Mouse (Mus musculus): Measurements from ENCODE around the gene Gp9. TPM values are rescaled to one million over a fixed set of nuclear protein-coding genes. Genes with fewer than 3 reads are reported as not detected.

The Gp9 gene
- polyA plus RNA-seq, 1 experiment from 2014 or later: 6.2 TPM

DNA sequence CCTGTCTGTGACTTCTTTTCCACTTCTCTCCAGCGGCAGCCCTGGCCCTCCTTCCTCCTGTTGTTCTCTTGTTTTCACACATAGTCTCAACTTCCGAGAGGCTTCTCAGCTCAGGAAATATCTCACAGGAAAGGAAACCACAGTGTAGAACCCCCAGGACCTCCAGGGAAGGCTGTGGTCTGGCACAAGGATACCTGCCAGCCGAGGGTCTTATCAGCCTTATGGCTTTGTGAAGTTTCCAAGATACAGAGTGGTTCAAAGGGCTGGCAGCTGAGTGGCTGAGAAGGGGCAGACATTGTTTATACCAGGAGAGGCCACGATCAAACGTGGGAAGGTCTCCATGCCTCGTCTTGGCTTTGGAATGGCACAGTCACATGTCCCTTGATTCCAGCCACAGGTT is 38.0 kb upstream of the Gp9 start:
- 21% methylated on average over 6 of the region's 6 CpGs for WGBS
- Histone ChIP-seq H3K36me3 (no peaks in the 10 kb centered on the region), H3K27me3 (replicated peaks) (peaks cover 16% of the 10 kb centered on the region; the same call in 1 of the 2 replicates), H3K4me1 (replicated peaks) (peaks cover 33% of the 10 kb centered on the region), H3K9ac (no peak overlapping the region), H3K4me3 (no peak overlapping the region), H3K27ac (ENCODE audit: poor library complexity, severe bottlenecking) (peak overlapping the region; percentile 46), H3K9me3 (replicated peaks) (no peaks in the 10 kb centered on the region), H3K4me2 (no peak overlapping the region)
- ATAC-seq (ENCODE audit: insufficient number of reproducible peaks, low FRiP score): peak; percentile 1; the same call in 1 of the 2 replicates

DNA sequence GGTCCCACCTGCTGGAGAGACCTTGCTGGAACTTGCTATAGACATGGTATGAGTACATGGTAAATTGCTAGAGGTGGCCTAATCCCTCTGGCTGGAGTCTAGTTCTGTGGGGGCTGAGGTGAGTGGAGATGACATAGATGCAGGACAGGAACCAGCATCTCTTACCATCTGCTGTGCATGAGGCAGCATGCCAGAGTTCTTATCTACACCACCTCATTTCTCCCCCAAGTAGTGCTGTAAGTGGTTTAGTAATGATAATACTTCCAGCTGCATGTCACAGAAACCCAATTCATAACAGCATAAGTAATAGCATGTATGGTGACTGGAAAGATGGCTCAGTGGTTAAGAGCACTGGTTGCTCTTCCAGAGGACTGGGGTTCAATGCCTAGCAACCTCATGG is 37.4 kb upstream of the Gp9 start:
- H3K27ac ChIP-seq (ENCODE audit: poor library complexity, severe bottlenecking): no peak overlapping the region
- H3K27me3 ChIP-seq (replicated peaks): peaks cover 10% of the 10 kb centered on the region; the same call in 1 of the 2 replicates
- no peak overlapping the region for H3K4me2 ChIP-seq
- H3K9me3 ChIP-seq (replicated peaks): no peaks in the 10 kb centered on the region
- no peak overlapping the region for H3K9ac ChIP-seq
- ATAC-seq (ENCODE audit: insufficient number of reproducible peaks, low FRiP score): peak; percentile 40; the same call in 1 of the 2 replicates
- H3K4me1 ChIP-seq (replicated peaks): peaks cover 33% of the 10 kb centered on the region
- H3K4me3 ChIP-seq: no peak overlapping the region
- H3K36me3 ChIP-seq: no peaks in the 10 kb centered on the region

DNA sequence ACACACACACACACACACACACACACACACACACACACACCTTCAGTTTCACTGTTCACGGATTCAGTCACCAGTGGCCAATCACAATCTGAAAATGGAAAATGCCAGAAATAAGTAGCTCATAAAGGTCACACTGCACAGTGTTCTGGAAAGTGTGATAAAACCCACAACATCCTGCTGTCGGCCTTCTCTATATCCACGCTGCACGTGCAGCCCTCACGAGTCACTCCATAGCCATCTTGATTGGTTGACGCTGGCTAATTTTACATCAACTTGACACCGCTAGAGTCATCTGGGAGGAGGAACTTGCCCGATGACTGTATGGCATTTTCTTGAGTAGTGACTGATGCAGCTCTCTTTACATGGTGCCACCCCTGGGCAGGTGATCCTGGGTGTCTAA is 35.9 kb upstream of the Gp9 start:
- no peak for ATAC-seq (ENCODE audit: insufficient number of reproducible peaks, low FRiP score)
- Histone ChIP-seq H3K4me1 (replicated peaks) (peaks cover 38% of the 10 kb centered on the region), H3K27me3 (replicated peaks) (no peaks in the 10 kb centered on the region), H3K9ac (no peak overlapping the region), H3K4me3 (no peak overlapping the region), H3K27ac (ENCODE audit: poor library complexity, severe bottlenecking) (no peak overlapping the region), H3K36me3 (no peaks in the 10 kb centered on the region), H3K4me2 (no peak overlapping the region), H3K9me3 (replicated peaks) (no peaks in the 10 kb centered on the region)
- 68% methylated on average over 8 of the region's 8 CpGs for WGBS

DNA sequence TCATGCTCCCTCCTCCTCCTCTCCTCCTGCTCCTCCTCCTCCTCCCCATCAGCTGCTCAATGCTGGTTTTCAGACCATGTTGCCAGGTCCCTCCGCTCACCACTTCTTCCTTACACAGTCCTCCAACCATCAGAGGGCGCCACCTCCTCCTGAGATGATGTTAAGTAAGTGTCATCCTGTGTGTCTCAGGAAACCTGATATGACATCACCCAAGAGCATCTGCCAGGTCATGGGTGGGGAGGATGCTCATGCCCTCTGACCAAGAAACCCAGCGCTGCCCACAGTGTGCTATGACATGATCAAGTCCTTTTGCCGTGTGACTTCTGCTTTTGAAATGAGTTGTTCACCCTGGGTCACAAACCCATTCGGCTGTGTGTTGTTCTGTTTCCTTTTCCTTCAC is 35.1 kb upstream of the Gp9 start:
- no peak overlapping the region for H3K9ac ChIP-seq
- 85% methylated on average over 5 of the region's 5 CpGs for WGBS
- ATAC-seq (ENCODE audit: insufficient number of reproducible peaks, low FRiP score): no peak
- H3K4me2 ChIP-seq: no peak overlapping the region
- H3K9me3 ChIP-seq (replicated peaks): no peaks in the 10 kb centered on the region
- no peaks in the 10 kb centered on the region for H3K27me3 ChIP-seq (replicated peaks)
- H3K27ac ChIP-seq (ENCODE audit: poor library complexity, severe bottlenecking): no peak overlapping the region
- no peaks in the 10 kb centered on the region for H3K36me3 ChIP-seq
- H3K4me3 ChIP-seq: no peak overlapping the region
- H3K4me1 ChIP-seq (replicated peaks): peaks cover 37% of the 10 kb centered on the region

DNA sequence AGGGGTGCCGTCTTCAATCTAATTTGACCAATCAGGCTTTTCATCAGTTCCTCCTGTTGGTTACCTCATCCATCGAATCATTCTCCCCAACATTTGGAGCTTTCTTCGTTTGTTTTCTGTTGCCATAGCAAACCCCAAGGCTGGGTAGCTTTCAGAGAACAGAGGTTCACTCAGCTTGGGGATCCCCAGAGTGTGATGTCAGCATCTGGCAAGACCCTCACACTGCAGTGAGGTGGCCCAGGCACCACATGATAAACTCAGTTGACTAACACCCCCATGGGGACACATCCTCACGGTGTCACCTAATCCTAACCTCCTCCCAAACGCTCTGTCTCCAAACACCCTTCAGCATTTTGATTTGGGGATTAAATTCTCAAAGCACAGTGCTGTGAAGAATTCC is 34.6 kb upstream of the Gp9 start:
- no peaks in the 10 kb centered on the region for H3K36me3 ChIP-seq
- H3K9me3 ChIP-seq (replicated peaks): no peaks in the 10 kb centered on the region
- no peak overlapping the region for H3K27ac ChIP-seq (ENCODE audit: poor library complexity, severe bottlenecking)
- peaks cover 32% of the 10 kb centered on the region for H3K4me1 ChIP-seq (replicated peaks)
- no peak overlapping the region for H3K9ac ChIP-seq
- H3K4me3 ChIP-seq: no peak overlapping the region
- 69% methylated on average over 5 of the region's 5 CpGs for WGBS
- no peaks in the 10 kb centered on the region for H3K27me3 ChIP-seq (replicated peaks)
- H3K4me2 ChIP-seq: no peak overlapping the region
- ATAC-seq (ENCODE audit: insufficient number of reproducible peaks, low FRiP score): no peak

DNA sequence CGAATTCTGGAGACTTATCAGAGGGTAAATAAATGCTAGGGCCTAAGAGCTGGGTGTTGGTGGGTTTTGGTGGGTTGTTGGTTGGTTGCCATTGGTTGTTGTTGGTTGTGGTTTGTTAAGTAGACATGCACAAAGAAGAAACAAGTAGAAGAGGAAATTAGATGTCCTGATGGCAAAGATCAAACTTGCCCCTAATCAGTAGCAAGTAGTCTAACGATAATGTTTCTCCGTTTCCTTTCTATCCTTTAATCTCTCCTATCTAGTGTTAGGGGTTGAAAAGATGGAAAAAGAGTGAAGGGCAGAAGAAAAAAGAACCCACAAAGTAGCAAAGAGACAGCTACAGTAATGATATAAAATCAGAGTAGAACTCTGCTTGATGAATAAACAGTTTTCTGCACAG is 33.2 kb upstream of the Gp9 start:
- H3K4me3 ChIP-seq: no peak overlapping the region
- H3K27ac ChIP-seq (ENCODE audit: poor library complexity, severe bottlenecking): no peak overlapping the region
- 74% methylated on average over 3 of the region's 3 CpGs for WGBS
- H3K9me3 ChIP-seq (replicated peaks): no peaks in the 10 kb centered on the region
- ATAC-seq (ENCODE audit: insufficient number of reproducible peaks, low FRiP score): no peak
- H3K4me2 ChIP-seq: no peak overlapping the region
- H3K27me3 ChIP-seq (replicated peaks): no peaks in the 10 kb centered on the region
- H3K36me3 ChIP-seq: no peaks in the 10 kb centered on the region
- H3K4me1 ChIP-seq (replicated peaks): peaks cover 20% of the 10 kb centered on the region
- no peak overlapping the region for H3K9ac ChIP-seq

DNA sequence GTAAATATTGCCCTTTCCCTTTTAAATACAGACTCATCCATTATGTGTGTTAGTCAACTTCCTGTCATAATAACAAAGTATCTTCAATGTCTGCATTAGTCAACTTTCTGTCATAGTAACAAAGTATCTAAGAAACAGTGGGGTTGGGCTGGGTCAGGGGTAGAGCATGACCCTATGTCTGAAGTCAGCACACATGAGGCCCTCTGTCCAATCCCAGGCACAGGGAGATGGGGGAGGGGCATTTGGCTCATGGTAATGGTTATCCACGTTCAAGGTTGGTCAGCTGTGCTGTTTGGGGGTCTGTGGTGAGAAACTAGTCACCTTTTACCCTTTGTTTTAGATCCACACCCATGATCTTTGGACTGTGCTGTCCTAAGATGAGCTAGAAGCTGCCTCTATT is 32.6 kb upstream of the Gp9 start:
- H3K9ac ChIP-seq: no peak overlapping the region
- WGBS: 45% methylated on average over 1 of the region's 1 CpGs
- no peaks in the 10 kb centered on the region for H3K9me3 ChIP-seq (replicated peaks)
- H3K4me1 ChIP-seq (replicated peaks): peaks cover 13% of the 10 kb centered on the region
- no peak overlapping the region for H3K4me2 ChIP-seq
- H3K4me3 ChIP-seq: no peak overlapping the region
- H3K27ac ChIP-seq (ENCODE audit: poor library complexity, severe bottlenecking): no peak overlapping the region
- ATAC-seq (ENCODE audit: insufficient number of reproducible peaks, low FRiP score): no peak
- 0 out of 2 replicates have a peak, but pooled peaks cover 1% of the 10 kb centered on the region for H3K27me3 ChIP-seq (replicated peaks)
- no peaks in the 10 kb centered on the region for H3K36me3 ChIP-seq

DNA sequence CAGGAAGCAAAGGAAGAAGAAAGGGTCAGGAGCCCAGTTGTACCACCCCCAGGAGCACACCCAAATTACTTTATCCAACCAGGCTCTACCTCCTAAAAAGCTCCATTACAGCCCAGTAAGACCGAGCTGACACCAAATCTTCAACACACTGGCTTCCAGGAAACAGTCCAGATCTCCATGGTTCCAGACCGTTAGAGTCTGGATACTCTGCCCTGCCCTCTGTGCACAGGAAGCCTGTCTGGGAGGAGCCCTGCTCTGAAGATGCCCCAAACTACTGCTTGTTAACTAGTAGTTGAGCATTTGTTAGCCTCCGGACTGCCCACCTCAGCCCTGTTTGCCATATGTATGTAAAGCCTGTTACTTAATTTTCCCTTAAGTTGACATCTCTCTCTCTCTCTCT is 31.8 kb upstream of the Gp9 start:
- no peak overlapping the region for H3K4me3 ChIP-seq
- no peak overlapping the region for H3K4me2 ChIP-seq
- no peak overlapping the region for H3K9ac ChIP-seq
- H3K27me3 ChIP-seq (replicated peaks): 0 out of 2 replicates have a peak, but pooled peaks cover 8% of the 10 kb centered on the region
- peaks cover 7% of the 10 kb centered on the region; the same call in 1 of the 2 replicates for H3K4me1 ChIP-seq (replicated peaks)
- H3K36me3 ChIP-seq: no peaks in the 10 kb centered on the region
- H3K9me3 ChIP-seq (replicated peaks): no peaks in the 10 kb centered on the region
- 63% methylated on average over 3 of the region's 3 CpGs for WGBS
- ATAC-seq (ENCODE audit: insufficient number of reproducible peaks, low FRiP score): no peak
- H3K27ac ChIP-seq (ENCODE audit: poor library complexity, severe bottlenecking): no peak overlapping the region

DNA sequence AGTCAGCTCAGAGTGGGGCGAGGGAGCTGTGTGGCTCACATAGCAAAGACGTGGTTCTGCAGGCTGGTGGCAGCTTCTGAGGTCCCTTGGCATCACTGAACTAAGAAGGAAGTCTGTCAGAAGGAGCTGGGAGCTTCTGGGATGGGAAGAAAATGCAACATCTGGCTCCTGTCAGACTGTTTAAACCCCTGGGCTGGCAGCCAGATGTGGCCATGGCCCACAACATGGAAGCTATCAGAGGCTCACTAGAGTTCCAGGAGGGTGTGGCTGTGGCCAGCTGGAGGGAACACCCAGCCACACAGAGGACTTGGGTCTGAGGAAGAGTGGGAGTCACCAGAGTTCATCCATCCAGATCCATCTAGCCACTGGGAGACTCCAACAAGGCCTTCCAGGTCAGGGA is 31.0 kb upstream of the Gp9 start:
- no peaks in the 10 kb centered on the region for H3K9me3 ChIP-seq (replicated peaks)
- no peaks in the 10 kb centered on the region for H3K36me3 ChIP-seq
- H3K27me3 ChIP-seq (replicated peaks): 0 out of 2 replicates have a peak, but pooled peaks cover 8% of the 10 kb centered on the region
- H3K9ac ChIP-seq: no peak overlapping the region
- no peak overlapping the region for H3K4me3 ChIP-seq
- peaks cover 7% of the 10 kb centered on the region; the same call in 1 of the 2 replicates for H3K4me1 ChIP-seq (replicated peaks)
- no peak overlapping the region for H3K27ac ChIP-seq (ENCODE audit: poor library complexity, severe bottlenecking)
- ATAC-seq (ENCODE audit: insufficient number of reproducible peaks, low FRiP score): no peak
- WGBS: 58% methylated on average over 2 of the region's 2 CpGs
- H3K4me2 ChIP-seq: no peak overlapping the region

DNA sequence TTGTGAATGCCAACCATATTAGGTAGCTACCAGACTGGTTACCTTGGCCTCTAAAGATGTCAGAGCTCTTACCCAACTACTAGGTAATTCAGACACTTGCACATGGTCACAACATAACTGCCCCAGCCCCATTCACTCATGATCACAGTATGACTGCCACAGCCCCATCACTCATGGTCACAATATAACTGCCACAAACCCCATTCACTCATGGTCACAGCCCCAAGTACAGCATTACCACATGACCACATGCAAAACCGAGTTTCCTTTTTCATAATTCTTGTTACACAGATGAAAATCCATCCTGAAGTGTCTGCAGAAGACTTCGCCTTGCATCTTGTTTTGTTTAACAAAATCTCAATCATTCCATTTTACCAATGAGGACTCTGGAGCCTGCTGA is 29.8 kb upstream of the Gp9 start:
- H3K27me3 ChIP-seq (replicated peaks): 0 out of 2 replicates have a peak, but pooled peaks cover 8% of the 10 kb centered on the region
- H3K9me3 ChIP-seq (replicated peaks): no peaks in the 10 kb centered on the region
- H3K4me3 ChIP-seq: no peak overlapping the region
- H3K27ac ChIP-seq (ENCODE audit: poor library complexity, severe bottlenecking): no peak overlapping the region
- H3K4me1 ChIP-seq (replicated peaks): peaks cover 7% of the 10 kb centered on the region; the same call in 1 of the 2 replicates
- WGBS: 71% methylated on average over 2 of the region's 2 CpGs
- H3K36me3 ChIP-seq: no peaks in the 10 kb centered on the region
- no peak overlapping the region for H3K4me2 ChIP-seq
- H3K9ac ChIP-seq: no peak overlapping the region
- no peak for ATAC-seq (ENCODE audit: insufficient number of reproducible peaks, low FRiP score)

DNA sequence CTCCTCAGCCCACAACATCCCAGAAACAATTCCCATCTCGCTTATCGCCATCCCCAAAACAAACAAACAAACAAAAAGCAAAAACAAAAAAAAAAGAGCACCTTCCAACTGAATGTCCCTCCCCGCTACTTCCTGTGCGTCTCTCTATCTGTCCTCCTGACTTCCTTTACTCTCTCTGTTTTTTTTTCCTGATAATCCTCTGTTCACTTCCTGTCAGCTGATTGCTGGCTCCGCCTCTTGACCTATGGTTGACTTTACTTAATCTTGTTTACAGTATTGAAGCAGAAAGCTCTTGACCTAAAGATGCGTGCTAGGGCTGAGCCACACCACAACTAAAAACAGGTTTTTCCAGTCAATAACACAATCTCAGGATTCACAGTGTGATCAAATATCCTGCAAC is 29.3 kb upstream of the Gp9 start:
- Histone ChIP-seq H3K9ac (no peak overlapping the region), H3K4me2 (no peak overlapping the region), H3K4me3 (no peak overlapping the region), H3K4me1 (replicated peaks) (peaks cover 7% of the 10 kb centered on the region; the same call in 1 of the 2 replicates), H3K9me3 (replicated peaks) (no peaks in the 10 kb centered on the region), H3K27ac (ENCODE audit: poor library complexity, severe bottlenecking) (no peak overlapping the region), H3K27me3 (replicated peaks) (0 out of 2 replicates have a peak, but pooled peaks cover 8% of the 10 kb centered on the region), H3K36me3 (no peaks in the 10 kb centered on the region)
- 63% methylated on average over 6 of the region's 6 CpGs for WGBS
- ATAC-seq (ENCODE audit: insufficient number of reproducible peaks, low FRiP score): no peak

DNA sequence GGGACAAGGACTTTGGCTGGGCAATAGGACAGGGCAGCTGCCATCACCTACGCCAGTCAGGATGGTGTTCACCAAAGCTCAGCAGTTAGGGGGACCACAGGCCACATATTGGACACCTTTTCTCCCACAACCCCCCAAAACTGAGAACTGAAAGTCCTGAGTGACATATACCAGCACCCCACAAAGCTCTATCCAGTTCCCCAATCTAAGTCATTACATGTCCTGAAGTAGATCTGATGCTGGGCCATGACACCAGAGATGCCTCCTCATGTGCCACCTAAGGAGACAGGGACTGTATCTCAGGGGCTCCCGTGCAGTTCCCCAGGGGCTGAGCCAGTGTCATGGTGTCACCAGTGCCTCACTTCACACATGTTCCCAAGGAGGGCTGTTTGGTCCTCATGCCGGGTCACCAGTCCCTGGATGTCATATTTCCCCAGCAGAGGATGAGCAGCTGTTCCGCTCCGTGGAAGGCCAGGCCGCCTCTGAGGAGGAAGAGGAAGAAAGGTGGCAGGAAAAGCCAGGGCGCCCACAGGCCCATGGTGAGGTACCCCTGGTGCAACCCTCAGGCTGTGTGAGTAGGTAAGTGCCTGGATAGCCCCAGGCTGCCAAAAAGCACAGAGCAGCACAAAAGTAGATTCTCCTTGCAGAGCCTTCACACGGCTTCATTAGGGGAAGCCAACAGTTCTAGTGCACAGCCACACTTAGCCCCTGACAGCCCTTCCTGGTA is 27.5 kb upstream of the Gp9 start:
- no peaks in the 10 kb centered on the region for H3K36me3 ChIP-seq
- ATAC-seq (ENCODE audit: insufficient number of reproducible peaks, low FRiP score): no peak
- H3K9me3 ChIP-seq (replicated peaks): no peaks in the 10 kb centered on the region
- no peak overlapping the region for H3K4me2 ChIP-seq
- peaks cover 5% of the 10 kb centered on the region; the same call in 1 of the 2 replicates for H3K4me1 ChIP-seq (replicated peaks)
- no peak overlapping the region for H3K9ac ChIP-seq
- H3K27ac ChIP-seq (ENCODE audit: poor library complexity, severe bottlenecking): no peak overlapping the region
- no peak overlapping the region for H3K4me3 ChIP-seq
- H3K27me3 ChIP-seq (replicated peaks): 0 out of 2 replicates have a peak, but pooled peaks cover 8% of the 10 kb centered on the region
- 81% methylated on average over 8 of the region's 8 CpGs for WGBS
